Mouse (Mus musculus) hindbrain, postnatal 0 days (tissue): ENCODE results near the gene Tjap1. TPM values are rescaled to one million over a fixed set of nuclear protein-coding genes. Genes with fewer than 3 reads are reported as not detected.

Source experiments
- ATAC-seq: fragments of 200-750 bp; cut with Nextera tagmentation; 2 replicates; pipeline ENCODE4 v1.8.0; 2017; ENCODE audit warnings: mild to moderate bottlenecking, moderate TSS enrichment, moderate library complexity
- DNase-seq: peaks from one replicate; pipeline ENCODE4 v3.0.0-alpha.2; 2015; ENCODE audit warnings: low spot score
- H3K27ac ChIP-seq: fragments of 300-500 bp; sonication (generic); 2 replicates; pipeline ENCODE4 v1.5.1; 2014; ENCODE audit warnings: mild to moderate bottlenecking
- H3K27me3 ChIP-seq: fragments of 300-500 bp; sonication (generic); 2 replicates; pipeline ENCODE4 v1.6.1; 2014; ENCODE audit warnings: low read length, mixed read lengths; ENCODE audit not compliant: insufficient read depth
- H3K36me3 ChIP-seq: fragments of 300-500 bp; sonication (generic); 2 replicates; pipeline ENCODE4 v1.6.1; 2014; ENCODE audit warnings: low read length, mixed read lengths; ENCODE audit not compliant: insufficient read depth
- H3K4me1 ChIP-seq: fragments of 300-500 bp; sonication (generic); 2 replicates; pipeline ENCODE4 v1.6.1; 2014; ENCODE audit warnings: antibody characterized with exemption, low read length, mixed read lengths; ENCODE audit not compliant: insufficient read depth
- H3K4me2 ChIP-seq: fragments of 300-500 bp; sonication (generic); 2 replicates; pipeline ENCODE4 v1.6.1; 2014; ENCODE audit warnings: low read depth, mild to moderate bottlenecking, low read length, moderate library complexity, mixed read lengths
- H3K4me3 ChIP-seq: fragments of 300-500 bp; sonication (generic); 2 replicates; pipeline ENCODE4 v1.5.1; 2014; ENCODE audit warnings: low read length
- H3K9ac ChIP-seq: fragments of 300-500 bp; sonication (generic); replicated peaks from 2 replicates; pipeline ENCODE4 v1.6.1; 2014; ENCODE audit warnings: mild to moderate bottlenecking, low read length, moderate library complexity, mixed read lengths
- H3K9me3 ChIP-seq: fragments of 300-500 bp; sonication (generic); 2 replicates; pipeline ENCODE4 v1.6.1; 2016; ENCODE audit warnings: low read length, mixed read lengths
- CTCF ChIP-seq: IDR thresholded peaks from 2 replicates; pipeline ENCODE4 v1.5.1; 2016; ENCODE audit warnings: antibody characterized with exemption, control low read depth, low read depth
- WGBS: fragments of 180-500 bp; shearing (Covaris S2); extraction: QIAGEN DNeasy Blood & Tissue Kit; methylation state at CpG from one replicate; pipeline ENCODE4 v1.1.7; 2014; 5-methylcytosine and 5-hydroxymethylcytosine counted together
- polyA plus RNA-seq: library from polyadenylated mRNA; unstranded; fragments of >200 nt; fragmentation: Nextera tagmentation; extraction: Ambion mirVana; gene quantifications from 2 replicates; pipeline ENCODE4 v1.2.1, GENCODE M21; 2015
- total RNA-seq: library from RNA; depleted of rRNA; stranded (reverse); fragments of >200 nt; gene quantifications from 2 replicates; pipeline ENCODE4 v1.2.3, GENCODE M21; 2014

Gene Tjap1
- total and polyA plus RNA-seq, 2 experiments from 2014 or later = 19.9 to 43.3 TPM

DNA sequence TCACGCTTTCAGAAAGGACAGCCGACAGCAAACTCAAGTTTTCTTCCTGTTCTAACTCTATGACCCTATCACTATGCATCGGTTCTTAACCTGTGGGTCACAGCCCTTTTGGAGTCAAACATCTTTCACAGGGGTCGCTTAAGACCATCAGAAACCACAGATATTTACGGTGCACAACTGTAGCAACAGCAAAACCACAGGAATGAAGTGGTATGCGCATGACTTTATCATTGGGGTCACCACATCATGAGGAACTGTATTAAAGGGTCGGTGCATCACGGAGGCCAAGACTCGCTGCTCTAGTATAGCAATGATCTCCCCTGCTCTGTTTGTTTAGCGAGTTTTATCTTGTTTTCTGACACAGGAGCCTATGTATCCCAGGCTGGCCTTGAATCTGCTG, 33.0 kb upstream of the Tjap1 start:
- Histone ChIP-seq H3K4me1 (no peaks in the 10 kb centered on the region), H3K9me3 (no peaks in the 10 kb centered on the region), H3K4me2 (no peak overlapping the region), H3K27ac (no peak overlapping the region), H3K27me3 (no peaks in the 10 kb centered on the region), H3K9ac (no peak overlapping the region), H3K4me3 (no peak overlapping the region), H3K36me3 (no peaks in the 10 kb centered on the region)
- DNase-seq = no peak
- TF ChIP-seq CTCF = no peak
- ATAC-seq = no peak
- WGBS = 91% methylated on average over 10 of the region's 10 CpGs

DNA sequence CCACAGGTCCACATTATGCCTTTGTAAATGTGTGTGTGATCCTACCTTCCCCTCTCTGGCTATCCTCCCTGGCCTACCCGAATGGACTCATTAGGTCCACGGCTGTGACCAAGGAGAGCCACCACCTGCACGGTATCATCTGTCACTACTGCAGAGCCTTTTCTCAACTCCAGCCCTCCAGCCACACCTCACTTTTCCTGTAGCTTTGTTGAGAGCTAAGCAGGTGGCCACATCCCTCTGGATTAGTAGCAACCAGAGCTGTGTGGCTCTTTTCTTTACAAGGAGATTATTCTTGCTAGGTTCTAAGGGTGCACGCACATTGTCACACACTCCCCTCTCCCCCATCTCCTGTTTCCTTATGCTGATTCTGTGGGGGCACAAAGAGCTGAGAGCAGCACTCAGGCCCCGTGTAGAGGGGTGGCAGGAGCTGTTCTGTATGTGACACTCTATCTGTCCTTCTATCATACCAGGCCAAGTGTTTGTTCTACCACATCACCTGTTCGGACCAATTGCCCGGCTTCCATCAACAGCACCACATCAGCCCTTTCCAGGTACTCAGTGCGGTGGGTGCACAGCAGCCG, 30.4 kb upstream of the Tjap1 start:
- ATAC-seq = no peak
- WGBS = 89% methylated on average over 9 of the region's 9 CpGs

DNA sequence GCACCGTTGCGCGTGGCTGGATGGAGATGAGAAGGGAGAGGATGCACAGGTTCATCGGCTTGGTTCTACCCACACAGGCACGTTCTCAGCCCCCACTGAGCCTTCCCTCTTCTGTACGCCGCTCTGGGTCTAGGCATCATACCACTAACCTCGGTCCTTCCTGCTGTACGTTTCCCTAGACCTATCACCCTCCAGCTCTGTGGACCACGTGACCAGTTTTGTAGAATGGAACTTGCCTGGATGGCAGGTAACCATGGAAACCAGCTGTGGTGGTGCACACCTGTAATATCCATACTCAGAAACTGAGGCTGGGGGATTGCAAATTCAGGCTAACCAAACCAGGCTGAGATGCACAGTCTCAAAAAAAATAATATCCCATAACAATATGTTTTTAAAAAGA, 27.7 kb upstream of the Tjap1 start:
- peak; percentile 38; the same call in 1 of the 2 replicates for ATAC-seq
- no peak overlapping the region for H3K9ac ChIP-seq
- 86% methylated on average over 10 of the region's 10 CpGs for WGBS
- H3K36me3 ChIP-seq = no peaks in the 10 kb centered on the region
- H3K9me3 ChIP-seq = no peaks in the 10 kb centered on the region
- H3K27ac ChIP-seq = no peak overlapping the region
- H3K4me3 ChIP-seq = no peak overlapping the region
- H3K27me3 ChIP-seq = no peaks in the 10 kb centered on the region
- no peak for DNase-seq
- H3K4me2 ChIP-seq = 0 out of 2 replicates have a peak overlapping the region, but pooled peaks have one; percentile 10
- TF ChIP-seq CTCF = no peak
- H3K4me1 ChIP-seq = no peaks in the 10 kb centered on the region

More for the DNA sequence above, 30.4 kb upstream of the Tjap1 start:
- Histone ChIP-seq H3K27me3 (no peaks in the 10 kb centered on the region), H3K4me2 (no peak overlapping the region), H3K9me3 (no peaks in the 10 kb centered on the region), H3K36me3 (no peaks in the 10 kb centered on the region), H3K4me1 (no peaks in the 10 kb centered on the region), H3K27ac (no peak overlapping the region), H3K4me3 (no peak overlapping the region), H3K9ac (no peak overlapping the region)
- no peak for TF ChIP-seq CTCF
- no peak for DNase-seq

DNA sequence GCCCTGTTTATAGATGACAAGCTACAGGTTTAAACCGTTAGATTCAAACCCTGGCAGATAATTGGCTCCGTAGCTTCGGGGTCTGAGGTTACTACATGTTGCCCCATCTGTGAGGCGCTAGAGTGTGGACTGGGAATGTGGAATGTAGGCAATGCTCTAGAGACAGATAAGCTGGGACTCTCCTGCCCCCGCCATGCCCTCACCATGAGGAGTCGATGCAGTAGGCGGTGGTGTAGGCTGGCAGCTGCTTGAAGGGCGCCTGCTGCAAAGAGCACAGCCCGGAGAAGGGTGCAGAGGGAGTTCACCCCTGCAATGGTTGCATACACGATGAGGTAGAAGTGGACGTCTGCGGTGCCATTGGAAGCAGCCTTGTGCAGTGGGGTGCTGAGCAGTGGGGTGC, 27.0 kb upstream of the Tjap1 start:
- Histone ChIP-seq H3K9ac (no peak overlapping the region), H3K4me2 (0 out of 2 replicates have a peak overlapping the region, but pooled peaks have one; percentile 10), H3K9me3 (no peaks in the 10 kb centered on the region), H3K27ac (no peak overlapping the region), H3K4me3 (no peak overlapping the region), H3K36me3 (no peaks in the 10 kb centered on the region), H3K4me1 (no peaks in the 10 kb centered on the region), H3K27me3 (no peaks in the 10 kb centered on the region)
- no peak; the same call in 1 of the 2 replicates for ATAC-seq
- DNase-seq = no peak
- 85% methylated on average over 12 of the region's 12 CpGs for WGBS
- TF ChIP-seq CTCF = no peak

DNA sequence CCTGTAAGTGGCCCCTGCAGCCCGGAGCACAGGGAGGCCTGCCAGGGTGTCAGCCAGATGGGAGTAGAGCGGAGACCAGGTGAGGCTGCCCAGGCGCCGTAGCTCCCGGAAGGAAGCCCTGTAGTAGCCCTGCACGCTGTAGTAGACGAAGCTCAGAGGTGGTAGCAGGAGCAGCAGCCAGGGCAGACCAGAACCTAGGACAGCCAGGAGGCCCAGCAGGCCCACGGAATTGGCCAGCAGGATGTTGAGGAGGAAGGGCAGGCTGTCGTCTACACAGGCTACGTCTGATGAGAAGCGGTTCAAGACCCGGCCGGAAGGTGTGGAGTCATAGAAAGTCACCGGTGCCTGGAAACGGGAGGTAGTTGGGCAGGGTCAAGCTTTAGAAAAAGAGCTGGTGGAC, 24.1 kb upstream of the Tjap1 start:
- no peak for TF ChIP-seq CTCF
- WGBS = 91% methylated on average over 15 of the region's 15 CpGs
- H3K27ac ChIP-seq = no peak overlapping the region
- no peak for DNase-seq
- H3K4me3 ChIP-seq = no peak overlapping the region
- H3K4me2 ChIP-seq = no peak overlapping the region
- no peak overlapping the region for H3K9ac ChIP-seq
- no peaks in the 10 kb centered on the region for H3K27me3 ChIP-seq
- no peaks in the 10 kb centered on the region for H3K4me1 ChIP-seq
- no peak for ATAC-seq
- H3K9me3 ChIP-seq = no peaks in the 10 kb centered on the region
- H3K36me3 ChIP-seq = peaks cover 6% of the 10 kb centered on the region; the same call in 1 of the 2 replicates

DNA sequence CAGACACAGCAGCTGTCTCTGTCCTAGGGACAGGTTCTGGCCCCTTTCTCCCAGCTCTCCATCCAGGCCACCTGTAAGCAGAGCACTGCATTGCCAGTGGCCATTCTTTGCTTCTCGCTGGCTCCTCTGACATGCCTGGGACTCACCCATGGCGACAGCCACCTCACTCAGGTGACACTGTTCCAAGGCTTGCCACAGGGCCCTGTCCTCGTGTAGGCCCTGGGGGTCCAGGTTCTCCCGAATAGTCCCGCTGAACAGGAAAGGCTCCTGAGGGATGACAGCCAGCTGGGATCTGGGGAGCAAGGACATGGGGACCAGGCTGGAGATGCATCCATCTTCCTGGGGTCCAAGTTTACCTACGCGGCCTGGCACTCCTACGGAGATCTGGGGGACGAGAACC, 21.4 kb upstream of the Tjap1 start:
- no peak overlapping the region; the same call in 1 of the 2 replicates for H3K9ac ChIP-seq
- H3K4me1 ChIP-seq = no peaks in the 10 kb centered on the region
- 86% methylated on average over 9 of the region's 9 CpGs for WGBS
- peaks cover 6% of the 10 kb centered on the region; the same call in 1 of the 2 replicates for H3K36me3 ChIP-seq
- ATAC-seq (no peak), DNase-seq (no peak)
- H3K27ac ChIP-seq = no peak overlapping the region
- no peak overlapping the region for H3K4me3 ChIP-seq
- H3K27me3 ChIP-seq = no peaks in the 10 kb centered on the region
- H3K4me2 ChIP-seq = no peak overlapping the region
- no peak for TF ChIP-seq CTCF
- H3K9me3 ChIP-seq = no peaks in the 10 kb centered on the region

DNA sequence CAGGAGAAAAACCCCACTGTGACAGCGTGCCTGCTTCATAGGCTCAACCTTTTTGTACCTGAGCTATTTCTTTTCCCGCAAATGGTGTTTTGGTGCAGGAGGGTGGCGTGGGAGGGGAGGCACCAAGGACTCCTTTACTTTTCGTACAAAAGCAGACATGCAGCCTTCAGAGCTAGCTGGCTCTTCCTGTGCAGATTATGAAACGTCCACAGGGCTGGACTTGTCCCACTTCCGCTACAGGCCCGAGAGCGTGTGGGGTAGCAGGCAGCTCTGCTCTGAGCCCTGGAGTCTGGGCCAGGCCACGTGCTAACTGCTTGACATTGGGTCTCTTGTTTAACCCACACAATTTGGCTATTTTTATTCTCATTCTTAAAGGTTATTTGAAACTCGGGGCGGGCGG, 19.1 kb upstream of the Tjap1 start:
- H3K4me3 ChIP-seq = no peak overlapping the region
- H3K9me3 ChIP-seq = no peaks in the 10 kb centered on the region
- H3K4me2 ChIP-seq = no peak overlapping the region
- H3K27me3 ChIP-seq = no peaks in the 10 kb centered on the region
- H3K36me3 ChIP-seq = peaks cover 6% of the 10 kb centered on the region; the same call in 1 of the 2 replicates
- 72% methylated on average over 12 of the region's 12 CpGs for WGBS
- H3K4me1 ChIP-seq = no peaks in the 10 kb centered on the region
- no peak overlapping the region for H3K9ac ChIP-seq
- DNase-seq = no peak
- ATAC-seq = no peak
- TF ChIP-seq CTCF = no peak
- H3K27ac ChIP-seq = no peak overlapping the region
